Mouse (Mus musculus) left cerebral cortex, adult 18-20 months (tissue): ENCODE measurements around the gene Clec2e. TPM values are rescaled to one million over a fixed set of nuclear protein-coding genes. Genes with fewer than 3 reads are reported as not detected.

Experiments used
- DNase-seq, 2 experiments: peaks; one replicate each; pipeline ENCODE4 v3.0.0; 2021 to 2022; ENCODE audit warnings: low spot score in 2 of 2, mixed read lengths in 1 of 2
- total RNA-seq, 2 experiments: library from RNA; stranded (reverse); gene quantifications; 2 replicates each; pipeline ENCODE4 v1.2.3; 2021

The Clec2e gene
- total RNA-seq, 2 experiments from 2014 or later = not detected

DNA sequence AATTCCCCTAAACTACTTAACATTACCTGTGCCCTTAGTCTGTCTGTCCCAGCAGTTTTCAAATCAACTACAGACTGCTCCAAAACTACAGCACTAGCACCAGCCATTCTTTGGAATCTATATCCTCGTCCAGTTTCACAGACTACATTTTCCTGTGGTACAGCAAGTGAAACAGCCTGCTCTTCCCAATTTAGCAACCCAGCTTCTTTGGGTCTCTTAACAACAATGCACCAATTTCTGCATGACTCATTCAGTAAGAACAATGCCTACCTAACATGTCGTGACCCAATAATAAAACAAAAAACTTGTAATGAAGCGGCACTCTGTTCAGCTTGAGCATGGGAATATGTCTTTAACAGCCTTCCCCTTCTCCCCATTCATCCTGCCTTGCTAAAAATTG lies 35.3 kb downstream of the Clec2e start:
- DNase-seq = no peak

- DNase-seq = no peak
These were observed 42.7 kb downstream of the Clec2e start for GRCm38 (mm10) chr6:129058013-129058412.

- DNase-seq = no peak
These were observed 44.5 kb downstream of the Clec2e start for GRCm38 (mm10) chr6:129056237-129056636.

GRCm38 (mm10) chr6:129051731-129052130 lies 49.0 kb downstream of the Clec2e start:
- DNase-seq = no peak

- DNase-seq = no peak
These were observed 49.6 kb downstream of the Clec2e start for GRCm38 (mm10) chr6:129051086-129051485.

- DNase-seq = no peak
These were observed 51.0 kb downstream of the Clec2e start for GRCm38 (mm10) chr6:129049596-129050251.

DNA sequence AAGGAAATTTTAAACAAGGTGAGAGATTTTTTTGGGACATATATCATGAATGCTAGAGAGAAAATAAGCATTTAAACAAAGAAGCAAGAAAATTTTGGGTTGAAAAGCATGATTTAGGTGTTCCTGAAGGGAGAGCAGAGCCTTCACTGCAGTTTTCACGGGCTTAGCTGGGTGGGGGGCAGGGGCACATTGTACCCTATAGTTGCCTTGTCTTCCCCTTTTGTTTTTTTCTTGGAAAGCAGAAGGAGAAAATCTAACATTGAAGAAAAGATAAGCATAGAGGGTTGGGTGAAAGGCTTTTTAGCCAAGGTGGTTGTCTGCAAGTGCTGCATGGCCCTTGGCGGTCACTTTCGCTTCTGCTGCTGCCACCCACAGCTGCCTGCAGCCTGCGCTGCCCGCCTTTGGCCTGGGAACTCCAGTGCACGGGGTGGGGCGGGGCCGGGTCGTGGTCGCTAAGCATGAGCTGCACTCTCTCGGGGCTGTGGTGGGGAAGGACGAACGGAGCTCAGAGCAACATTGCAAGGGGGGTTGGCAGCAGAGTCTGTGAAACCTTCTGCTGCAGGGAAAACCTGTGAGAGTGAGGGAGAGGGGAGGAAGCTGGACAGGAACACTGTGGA lies 51.7 kb downstream of the Clec2e start:
- DNase-seq = no peak

- DNase-seq = no peak
These were observed 52.3 kb downstream of the Clec2e start for GRCm38 (mm10) chr6:129048381-129048780.

GRCm38 (mm10) chr6:129045601-129046000 lies 55.1 kb downstream of the Clec2e start, which contains the start of gene Klrb1f:
Gene Klrb1f, plus strand, starts transcription at chr6:129045901.
- DNase-seq = no peak

GRCm38 (mm10) chr6:129042470-129042869 lies 58.2 kb downstream of the Clec2e start:
- no peak for DNase-seq

Other genes starting within 250 kb of the Clec2e start
- gene Clec2i, start 213.3 kb downstream of the Clec2e start, total RNA-seq = not detected
- 1 to 10 TPM; 1.1 to 1.9 TPM for gene BC035044, start 209.8 kb downstream of the Clec2e start, total RNA-seq
- gene Clec2g, start 166.5 kb downstream of the Clec2e start, total RNA-seq = not detected
- not detected for gene Klrb1f, start 55.0 kb downstream of the Clec2e start, total RNA-seq
- gene Clec2d, start 79.7 kb upstream of the Clec2e start, total RNA-seq = 1 to 10 TPM; 6.2 to 8.1 TPM
- gene Cd69, start 174.5 kb upstream of the Clec2e start, total RNA-seq = not detected
- gene 4922502D21Rik, start 230.9 kb upstream of the Clec2e start, total RNA-seq = not detected
- gene Clec12a, start 241.8 kb upstream of the Clec2e start, total RNA-seq = under 1 TPM; 0.23 to 0.28 TPM